Mouse (Mus musculus): ENCODE data around the gene Cpox. TPM values are rescaled to one million over a fixed set of nuclear protein-coding genes. Genes with fewer than 3 reads are reported as not detected.

Cpox gene
- total and polyA plus RNA-seq, 3 experiments = 70.3 to 77.2 (median 75.6) TPM

- H3K4me3 ChIP-seq (replicated peaks in 1 of 3; ENCODE audit: low read depth in 2 of 3, low read length in 2 of 3, poor library complexity in 1 of 3) = peak overlapping the region in 2 of 3 experiments; percentile 40 to 45
- H3K4me2 ChIP-seq (ENCODE audit: insufficient read depth, low read depth, poor library complexity, severe bottlenecking) = peak overlapping the region; percentile 97
- H3K27ac ChIP-seq (ENCODE audit: insufficient read depth, low read depth) = peak overlapping the region; percentile 89
- TF ChIP-seq ZKSCAN1 (IDR thresholded peaks at IDR 0.05; ENCODE audit: borderline replicate concordance, low read depth, low read length) (no peak), CTCF (conservative IDR thresholded peaks at IDR 0.05 in 1 of 2, IDR thresholded peaks at IDR 0.05 in 1 of 2; ENCODE audit: low read depth in 2 of 2, low read length in 2 of 2) (no peak), ZNF384 (IDR thresholded peaks at IDR 0.05; ENCODE audit: low read depth, low read length) (no peak), GABPA (IDR thresholded peaks at IDR 0.05; ENCODE audit: insufficient replicate concordance, low read depth, low read length) (no peak), IRF4 (IDR thresholded peaks at IDR 0.05; ENCODE audit: low read depth, low read length) (peak; percentile 23; the same call in 1 of the 2 replicates), MAZ (IDR thresholded peaks at IDR 0.05; ENCODE audit: low read depth, low read length) (no peak), RCOR1 (conservative IDR thresholded peaks at IDR 0.05; ENCODE audit: low read depth, low read length) (no peak), ZMIZ1 (IDR thresholded peaks at IDR 0.05; ENCODE audit: low read depth, low read length) (no peak; the same call in 1 of the 2 replicates), E2F4 (IDR thresholded peaks at IDR 0.05; ENCODE audit: insufficient replicate concordance, low read depth, low read length) (no peak), NRF1 (IDR thresholded peaks at IDR 0.05; ENCODE audit: low read depth, low read length) (no peak), MEF2A (IDR thresholded peaks at IDR 0.05; ENCODE audit: borderline replicate concordance, low read depth, low read length) (0 out of 2 replicates have a peak, but pooled peaks have one; percentile 29), ELF1 (IDR thresholded peaks at IDR 0.05; ENCODE audit: low read depth, low read length) (no peak), TBP (conservative IDR thresholded peaks at IDR 0.05; ENCODE audit: low read depth, low read length) (0 out of 2 replicates have a peak, but pooled peaks have one; percentile 30), JUN (IDR thresholded peaks at IDR 0.05; ENCODE audit: insufficient read depth, low read depth, low read length) (no peak), USF2 (conservative IDR thresholded peaks at IDR 0.05; ENCODE audit: low read depth, low read length) (no peak), BHLHE40 (IDR thresholded peaks at IDR 0.05; ENCODE audit: low read depth, low read length) (no peak), JUND (conservative IDR thresholded peaks at IDR 0.05; ENCODE audit: low read depth, low read length) (no peak), MYC (IDR thresholded peaks at IDR 0.05; ENCODE audit: low read depth, low read length) (no peak), USF1 (IDR thresholded peaks at IDR 0.05; ENCODE audit: low read depth, low read length) (no peak), MAFK (IDR thresholded peaks at IDR 0.05; ENCODE audit: insufficient replicate concordance, low read length) (no peak), POLR2AphosphoS2 (IDR thresholded peaks at IDR 0.05; ENCODE audit: low read depth, low read length) (no peak), RAD21 (IDR thresholded peaks at IDR 0.05; ENCODE audit: low read depth, low read length) (no peak), CHD1 (IDR thresholded peaks at IDR 0.05; ENCODE audit: low read depth, low read length) (no peak), TCF12 (IDR thresholded peaks at IDR 0.05; ENCODE audit: low read depth, low read length) (peak; percentile 56), NELFE (IDR thresholded peaks at IDR 0.05; ENCODE audit: low read depth, low read length) (no peak), MXI1 (IDR thresholded peaks at IDR 0.05; ENCODE audit: low read depth, low read length) (no peak), EP300 (IDR thresholded peaks at IDR 0.05; ENCODE audit: low read length) (no peak; the same call in 1 of the 2 replicates), ZC3H11A (IDR thresholded peaks at IDR 0.05; ENCODE audit: low read depth, low read length) (no peak), KAT2A (IDR thresholded peaks at IDR 0.05; ENCODE audit: insufficient replicate concordance, low read length) (no peak), CHD2 (IDR thresholded peaks at IDR 0.05; ENCODE audit: low read length) (peak; percentile 84), SIN3A (IDR thresholded peaks at IDR 0.05; ENCODE audit: low read length) (no peak), PAX5 (IDR thresholded peaks at IDR 0.05; ENCODE audit: low read length) (no peak), HCFC1 (IDR thresholded peaks at IDR 0.05; ENCODE audit: low read depth, low read length) (no peak), UBTF (IDR thresholded peaks at IDR 0.05; ENCODE audit: low read depth, low read length) (no peak), ETS1 (conservative IDR thresholded peaks at IDR 0.05; ENCODE audit: low read depth, low read length) (no peak; the same call in 1 of the 2 replicates), SMC3 (IDR thresholded peaks at IDR 0.05; ENCODE audit: low read depth, low read length) (no peak), MAX (IDR thresholded peaks at IDR 0.05; ENCODE audit: low read length) (no peak), POLR2A (IDR thresholded peaks at IDR 0.05; ENCODE audit: low read depth, low read length) (no peak; the same call in 1 of the 2 replicates)
- H3K4me1 ChIP-seq (ENCODE audit: control insufficient read depth in 1 of 2, insufficient read depth in 2 of 2) = peaks cover 15 to 74% of the 10 kb centered on the region in 2 experiments
- peaks cover 1% of the 10 kb centered on the region for H3K27me3 ChIP-seq (replicated peaks)
- in situ Hi-C loops (cut with MboI; ENCODE audit: low pct_ligation_motif_present, low pct_unique_long_range_greater_than_20kb, low sequenced_read_pairs) = loop anchor here (10.0 kb wide), 2 partner anchors 185 to 815 kb away; no protein-coding TSS in a partner anchor
- no peaks in the 10 kb centered on the region; the same call in 1 of the 2 replicates for H3K79me2 ChIP-seq (replicated peaks; ENCODE audit: control insufficient read depth, extremely low read depth, insufficient read depth, poor library complexity, severe bottlenecking)
- dilution Hi-C loops (cut with MboI; ENCODE audit: extremely low pct_ligation_motif_present, extremely low pct_unique_long_range_greater_than_20kb, low sequenced_read_pairs) = no loop called here
- H3K9me3 ChIP-seq (replicated peaks; ENCODE audit: low read length) = no peaks in the 10 kb centered on the region
- H3K36me3 ChIP-seq (replicated peaks in 1 of 2; ENCODE audit: control insufficient read depth in 1 of 2, insufficient read depth in 1 of 2, low read length in 1 of 2) = no peaks in the 10 kb centered on the region
- no peak for DNase-seq (ENCODE audit: extremely low read depth)
- H3K9ac ChIP-seq (ENCODE audit: insufficient read depth, low read depth) = peak overlapping the region; percentile 91
These were observed 30.1 kb downstream of the Cpox start for GRCm38 (mm10) chr16:58700174-58700573.

Measured in CH12.LX (cell line).